ENCODE assay signal across 8 mouse cellular contexts in the genomic region with DNA sequence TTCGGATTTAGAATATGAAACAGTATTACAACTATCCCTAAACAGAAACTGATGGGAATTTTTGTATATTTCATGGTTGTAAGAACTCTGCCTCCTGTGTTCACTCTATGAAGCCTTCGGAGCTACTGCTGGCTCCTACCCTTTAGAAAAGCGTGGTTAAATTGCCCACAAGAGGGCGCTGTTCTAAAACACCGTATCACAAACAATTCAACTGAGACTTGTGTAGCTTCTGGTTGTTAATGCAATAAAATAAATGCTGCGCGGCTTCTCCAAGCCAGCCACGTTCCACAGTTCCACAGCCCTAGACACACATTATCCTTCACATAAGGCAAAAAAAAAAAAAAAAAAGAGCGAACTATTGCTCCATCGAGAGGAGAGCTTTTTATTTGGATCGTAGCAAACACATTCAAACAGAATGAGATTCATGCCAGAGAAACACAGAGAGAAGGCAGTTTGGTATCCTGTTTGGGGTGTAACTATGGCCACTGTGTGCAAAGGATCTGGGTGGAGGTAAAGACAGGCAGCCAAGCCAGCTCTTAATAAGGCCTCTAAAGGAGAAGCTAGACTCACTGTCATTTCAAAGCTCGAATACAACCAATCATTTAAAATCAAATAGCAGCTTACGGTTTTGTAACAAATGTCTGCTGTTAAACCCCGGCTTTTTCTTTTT. TPM values are rescaled to one million over a fixed set of nuclear protein-coding genes. Genes with fewer than 3 reads are reported as not detected.
DNase-seq lines count a peak whose midpoint lies in the region; ATAC-seq and TF ChIP-seq lines count a peak whose summit lies in the region.

No protein-coding gene starts in this region.

- peak; percentile 94 for ATAC-seq in hindbrain, embryonic 15.5 days (ENCODE audit: low FRiP score, low read depth)
- ATAC-seq in lung, postnatal 0 days: peak; percentile 75

- peak overlapping the region; percentile 35; the same call in 1 of the 2 replicates for H3K9ac ChIP-seq in hindbrain, embryonic 15.5 days
- H3K9ac ChIP-seq in lung, postnatal 0 days (replicated peaks; ENCODE audit: low read depth): no peak overlapping the region

- peak overlapping the region; percentile 56 for H3K4me2 ChIP-seq in hindbrain, embryonic 15.5 days
- peak overlapping the region; percentile 27 for H3K4me2 ChIP-seq in lung, postnatal 0 days (replicated peaks; ENCODE audit: low read depth, low read length)

- no peaks in the 10 kb centered on the region for H3K36me3 ChIP-seq in hindbrain, embryonic 15.5 days
- no peaks in the 10 kb centered on the region for H3K36me3 ChIP-seq in lung, postnatal 0 days (ENCODE audit: insufficient read depth, low read length)

- H3K27me3 ChIP-seq in hindbrain, embryonic 15.5 days: no peaks in the 10 kb centered on the region
- no peaks in the 10 kb centered on the region for H3K27me3 ChIP-seq in lung, postnatal 0 days (replicated peaks; ENCODE audit: insufficient read depth, low read length)

- TF ChIP-seq EP300 in lung, postnatal 0 days (IDR thresholded peaks at IDR 0.05): no peak

- TF ChIP-seq CTCF in lung, postnatal 0 days (IDR thresholded peaks at IDR 0.05): peak; percentile 80

- peak overlapping the region; percentile 60; the same call in 1 of the 2 replicates for H3K27ac ChIP-seq in hindbrain, embryonic 15.5 days (replicated peaks)
- no peak overlapping the region for H3K27ac ChIP-seq in lung, postnatal 0 days (ENCODE audit: low read length)

- 23% methylated on average over 14 of the region's 14 CpGs for WGBS in hindbrain, embryonic 15.5 days
- 27% methylated on average over 14 of the region's 14 CpGs for WGBS in lung, postnatal 0 days

- peak overlapping the region; percentile 34 for H3K4me3 ChIP-seq in hindbrain, embryonic 15.5 days
- 0 out of 2 replicates have a peak overlapping the region, but pooled peaks have one; percentile 3 for H3K4me3 ChIP-seq in lung, postnatal 0 days (ENCODE audit: low read depth, low read length)

- H3K4me1 ChIP-seq in hindbrain, embryonic 15.5 days (replicated peaks): peaks cover 3% of the 10 kb centered on the region; the same call in 1 of the 2 replicates
- H3K4me1 ChIP-seq in lung, postnatal 0 days (ENCODE audit: insufficient read depth, low read depth, low read length): no peaks in the 10 kb centered on the region

- peak; percentile 42 for DNase-seq in T-cell, adult 2 months (ENCODE audit: low spot score)
- DNase-seq in cerebellum, adult 8-10 months: peak; percentile 69
- peak; percentile 63 to 92 for DNase-seq in frontal cortex, adult 2 months (ENCODE audit: extremely low spot score in 1 of 2, low spot score in 1 of 2)
- DNase-seq in layer of hippocampus, postnatal 14 days (ENCODE audit: low spot score in 2 of 2): peak; percentile 66 to 90
- DNase-seq in lung, postnatal 0 days (ENCODE audit: low spot score): peak; percentile 88
- DNase-seq in retina, embryonic 14.5 days (ENCODE audit: low spot score): peak; percentile 87
- DNase-seq in urinary bladder, postnatal 36 days (ENCODE audit: low spot score in 2 of 2): peak; percentile 31 to 61

- H3K9me3 ChIP-seq in hindbrain, embryonic 15.5 days: no peaks in the 10 kb centered on the region
- no peaks in the 10 kb centered on the region for H3K9me3 ChIP-seq in lung, postnatal 0 days (ENCODE audit: low read length)

RNA-seq across cellular contexts. Expression of gene Commd2, which starts 15.7 kb away (rescaled TPM):
- 26.1 and 26.5 TPM in 2 replicates for polyA plus RNA-seq in frontal cortex, adult 2 months (2012; rRNA removed)
- polyA plus RNA-seq in hindbrain, embryonic 15.5 days (2015; fragmentation: Nextera tagmentation; extraction: Ambion mirVana): 64.2 and 65.2 TPM in 2 replicates
- 10 to 100 TPM; 20.5 to 24.7 TPM for total RNA-seq in layer of hippocampus, postnatal 14 days (2021)
- polyA plus RNA-seq in lung, postnatal 0 days (2015; fragmentation: Nextera tagmentation; extraction: Ambion mirVana): 104 and 116 TPM in 2 replicates

RNA-seq across cellular contexts. Expression of gene Ankub1, which starts 25.4 kb away (rescaled TPM):
- polyA plus RNA-seq in frontal cortex, adult 2 months (2012; rRNA removed): 0.99 and 1.2 TPM in 2 replicates
- polyA plus RNA-seq in hindbrain, embryonic 15.5 days (2015; fragmentation: Nextera tagmentation; extraction: Ambion mirVana): 0.27 and 0.37 TPM in 2 replicates
- 1 to 10 TPM; 1.3 to 1.7 TPM for total RNA-seq in layer of hippocampus, postnatal 14 days (2021)
- 0.25 and 0.32 TPM in 2 replicates for polyA plus RNA-seq in lung, postnatal 0 days (2015; fragmentation: Nextera tagmentation; extraction: Ambion mirVana)
